Mouse (Mus musculus): ENCODE results near the gene Sh2b3.

GRCm38 (mm10) chr5:121875041-121875440, 37.6 kb upstream of the Sh2b3 start:
- TF ChIP-seq EP300 (IDR thresholded peaks at IDR 0.05; ENCODE audit: low read depth), result no peak
- no peak for TF ChIP-seq CTCF (IDR thresholded peaks at IDR 0.05; ENCODE audit: low read depth)
